Mouse (Mus musculus) liver, embryonic 14.5 days (tissue): Measurements from ENCODE around the gene Maea.

Experiments used
- CTCF ChIP-seq: IDR thresholded peaks from 2 replicates; pipeline ENCODE4 v1.5.1; 2016; ENCODE audit warnings: antibody characterized with exemption, low read depth, control low read depth
- EP300 ChIP-seq: IDR thresholded peaks from 2 replicates; pipeline ENCODE4 v1.6.1; 2016; ENCODE audit warnings: antibody characterized with exemption, low read depth

GRCm38 (mm10) chr5:33400819-33401218 lies 65.5 kb downstream of the Maea start:
- TF ChIP-seq EP300 (no peak), CTCF (no peak)
